Mouse (Mus musculus): Measurements from ENCODE around the gene Asb6. TPM values are rescaled to one million over a fixed set of nuclear protein-coding genes. Genes with fewer than 3 reads are reported as not detected.

The Asb6 gene
- polyA plus RNA-seq, 1 experiment, result 31.7 TPM

GRCm38 (mm10) chr2:30850581-30850980 lies 20.4 kb upstream of the Asb6 start:
- TF ChIP-seq CTCF (IDR thresholded peaks at IDR 0.05; ENCODE audit: extremely low read depth, insufficient read length, insufficient replicate concordance, low read depth, low read length) (no peak), POLR2A (IDR thresholded peaks at IDR 0.05; ENCODE audit: low read depth, low read length) (no peak)
- peaks cover 20% of the 10 kb centered on the region for H3K27me3 ChIP-seq (ENCODE audit: control insufficient read depth, insufficient read depth, low read length)
- H3K36me3 ChIP-seq (ENCODE audit: control insufficient read depth, insufficient read depth, low read length), result no peaks in the 10 kb centered on the region
- 34% methylated on average over 6 of the region's 6 CpGs for WGBS
- no peak overlapping the region for H3K4me3 ChIP-seq (ENCODE audit: low read depth, low read length)
- H3K4me1 ChIP-seq (ENCODE audit: control insufficient read depth, insufficient read depth, insufficient read length, low read length), result no peaks in the 10 kb centered on the region
- H3K27ac ChIP-seq (ENCODE audit: insufficient read depth, low read depth, low read length), result no peak overlapping the region

- H3K36me3 ChIP-seq (ENCODE audit: control insufficient read depth, insufficient read depth, low read length), result no peaks in the 10 kb centered on the region
- no peak overlapping the region for H3K4me3 ChIP-seq (ENCODE audit: low read depth, low read length)
- peaks cover 40% of the 10 kb centered on the region for H3K27me3 ChIP-seq (ENCODE audit: control insufficient read depth, insufficient read depth, low read length)
- TF ChIP-seq CTCF (IDR thresholded peaks at IDR 0.05; ENCODE audit: extremely low read depth, insufficient read length, insufficient replicate concordance, low read depth, low read length), result no peak
- no peak for TF ChIP-seq POLR2A (IDR thresholded peaks at IDR 0.05; ENCODE audit: low read depth, low read length)
- no peaks in the 10 kb centered on the region for H3K4me1 ChIP-seq (ENCODE audit: control insufficient read depth, insufficient read depth, insufficient read length, low read length)
- 71% methylated on average over 8 of the region's 8 CpGs for WGBS
- H3K27ac ChIP-seq (ENCODE audit: insufficient read depth, low read depth, low read length), result no peak overlapping the region
These were observed 18.1 kb upstream of the Asb6 start for GRCm38 (mm10) chr2:30848184-30848583.

GRCm38 (mm10) chr2:30846723-30847122 lies 16.6 kb upstream of the Asb6 start:
- H3K36me3 ChIP-seq (ENCODE audit: control insufficient read depth, insufficient read depth, low read length), result no peaks in the 10 kb centered on the region
- peaks cover 41% of the 10 kb centered on the region for H3K27me3 ChIP-seq (ENCODE audit: control insufficient read depth, insufficient read depth, low read length)
- no peaks in the 10 kb centered on the region for H3K4me1 ChIP-seq (ENCODE audit: control insufficient read depth, insufficient read depth, insufficient read length, low read length)
- no peak overlapping the region for H3K27ac ChIP-seq (ENCODE audit: insufficient read depth, low read depth, low read length)
- no peak for TF ChIP-seq POLR2A (IDR thresholded peaks at IDR 0.05; ENCODE audit: low read depth, low read length)
- TF ChIP-seq CTCF (IDR thresholded peaks at IDR 0.05; ENCODE audit: extremely low read depth, insufficient read length, insufficient replicate concordance, low read depth, low read length), result no peak
- H3K4me3 ChIP-seq (ENCODE audit: low read depth, low read length), result no peak overlapping the region
- 39% methylated on average over 6 of the region's 6 CpGs for WGBS

GRCm38 (mm10) chr2:30846236-30846635 lies 16.1 kb upstream of the Asb6 start:
- Histone ChIP-seq H3K4me3 (ENCODE audit: low read depth, low read length) (no peak overlapping the region), H3K27me3 (ENCODE audit: control insufficient read depth, insufficient read depth, low read length) (peaks cover 41% of the 10 kb centered on the region), H3K4me1 (ENCODE audit: control insufficient read depth, insufficient read depth, insufficient read length, low read length) (no peaks in the 10 kb centered on the region), H3K27ac (ENCODE audit: insufficient read depth, low read depth, low read length) (no peak overlapping the region), H3K36me3 (ENCODE audit: control insufficient read depth, insufficient read depth, low read length) (no peaks in the 10 kb centered on the region)
- 83% methylated on average over 8 of the region's 8 CpGs for WGBS
- TF ChIP-seq CTCF (IDR thresholded peaks at IDR 0.05; ENCODE audit: extremely low read depth, insufficient read length, insufficient replicate concordance, low read depth, low read length), result no peak
- no peak for TF ChIP-seq POLR2A (IDR thresholded peaks at IDR 0.05; ENCODE audit: low read depth, low read length)

GRCm38 (mm10) chr2:30845152-30846070 lies 15.3 kb upstream of the Asb6 start:
- WGBS, result 3% methylated on average over 72 of the region's 80 CpGs
- no peak overlapping the region for H3K27ac ChIP-seq (ENCODE audit: insufficient read depth, low read depth, low read length)
- no peaks in the 10 kb centered on the region for H3K4me1 ChIP-seq (ENCODE audit: control insufficient read depth, insufficient read depth, insufficient read length, low read length)
- H3K27me3 ChIP-seq (ENCODE audit: control insufficient read depth, insufficient read depth, low read length), result peaks cover 41% of the 10 kb centered on the region
- no peaks in the 10 kb centered on the region for H3K36me3 ChIP-seq (ENCODE audit: control insufficient read depth, insufficient read depth, low read length)
- H3K4me3 ChIP-seq (ENCODE audit: low read depth, low read length), result peak overlapping the region; percentile 49
- TF ChIP-seq POLR2A (IDR thresholded peaks at IDR 0.05; ENCODE audit: low read depth, low read length) (no peak), CTCF (IDR thresholded peaks at IDR 0.05; ENCODE audit: extremely low read depth, insufficient read length, insufficient replicate concordance, low read depth, low read length) (no peak)

- H3K4me3 ChIP-seq (ENCODE audit: low read depth, low read length), result no peak overlapping the region
- no peaks in the 10 kb centered on the region for H3K36me3 ChIP-seq (ENCODE audit: control insufficient read depth, insufficient read depth, low read length)
- no peak overlapping the region for H3K27ac ChIP-seq (ENCODE audit: insufficient read depth, low read depth, low read length)
- 35% methylated on average over 10 of the region's 10 CpGs for WGBS
- peaks cover 41% of the 10 kb centered on the region for H3K27me3 ChIP-seq (ENCODE audit: control insufficient read depth, insufficient read depth, low read length)
- no peaks in the 10 kb centered on the region for H3K4me1 ChIP-seq (ENCODE audit: control insufficient read depth, insufficient read depth, insufficient read length, low read length)
- TF ChIP-seq CTCF (IDR thresholded peaks at IDR 0.05; ENCODE audit: extremely low read depth, insufficient read length, insufficient replicate concordance, low read depth, low read length), result no peak
- no peak for TF ChIP-seq POLR2A (IDR thresholded peaks at IDR 0.05; ENCODE audit: low read depth, low read length)
These were observed 12.5 kb upstream of the Asb6 start for GRCm38 (mm10) chr2:30842615-30843014.

GRCm38 (mm10) chr2:30836238-30836990 lies 6.3 kb upstream of the Asb6 start:
- Histone ChIP-seq H3K27ac (ENCODE audit: insufficient read depth, low read depth, low read length) (no peak overlapping the region), H3K27me3 (ENCODE audit: control insufficient read depth, insufficient read depth, low read length) (peaks cover 5% of the 10 kb centered on the region; the same call in 1 of the 2 replicates), H3K4me3 (ENCODE audit: low read depth, low read length) (no peak overlapping the region), H3K36me3 (ENCODE audit: control insufficient read depth, insufficient read depth, low read length) (no peaks in the 10 kb centered on the region), H3K4me1 (ENCODE audit: control insufficient read depth, insufficient read depth, insufficient read length, low read length) (no peaks in the 10 kb centered on the region)
- 23% methylated on average over 21 of the region's 21 CpGs for WGBS
- TF ChIP-seq CTCF (IDR thresholded peaks at IDR 0.05; ENCODE audit: extremely low read depth, insufficient read length, insufficient replicate concordance, low read depth, low read length) (no peak), POLR2A (IDR thresholded peaks at IDR 0.05; ENCODE audit: low read depth, low read length) (no peak)

Data from small intestine, adult 2 months (tissue).